Mouse (Mus musculus): ENCODE results near the gene Ranbp17.

The Ranbp17 gene

GRCm38 (mm10) chr11:33399346-33399745, 114.2 kb downstream of the Ranbp17 start:
- no peak for DNase-seq

- no peak for DNase-seq
These were observed 114.8 kb downstream of the Ranbp17 start for GRCm38 (mm10) chr11:33398701-33399100.

- no peak for DNase-seq
These were observed 117.3 kb downstream of the Ranbp17 start for GRCm38 (mm10) chr11:33396275-33396674.

GRCm38 (mm10) chr11:33394093-33394492, 119.5 kb downstream of the Ranbp17 start:
- DNase-seq, result no peak

- no peak for DNase-seq
These were observed 124.9 kb downstream of the Ranbp17 start for GRCm38 (mm10) chr11:33388685-33389084.

- no peak for DNase-seq
These were observed 151.7 kb downstream of the Ranbp17 start for GRCm38 (mm10) chr11:33361867-33362266.

- DNase-seq, result no peak
These were observed 164.3 kb downstream of the Ranbp17 start for GRCm38 (mm10) chr11:33349269-33349668.

GRCm38 (mm10) chr11:33342061-33342460, 171.5 kb downstream of the Ranbp17 start:
- DNase-seq, result no peak

- peak; percentile 3 to 8 for DNase-seq
These were observed 176.9 kb downstream of the Ranbp17 start for GRCm38 (mm10) chr11:33336552-33337121.

- no peak for DNase-seq
These were observed 177.9 kb downstream of the Ranbp17 start for GRCm38 (mm10) chr11:33335616-33336015.

- DNase-seq, result no peak
These were observed 181.4 kb downstream of the Ranbp17 start for GRCm38 (mm10) chr11:33332137-33332536.

GRCm38 (mm10) chr11:33319006-33319611, 194.4 kb downstream of the Ranbp17 start:
- DNase-seq, result no peak

GRCm38 (mm10) chr11:33309566-33309965, 204.0 kb downstream of the Ranbp17 start:
- no peak for DNase-seq

GRCm38 (mm10) chr11:33300859-33301258, 212.7 kb downstream of the Ranbp17 start:
- no peak for DNase-seq

GRCm38 (mm10) chr11:33299371-33299770, 214.2 kb downstream of the Ranbp17 start:
- DNase-seq, result no peak

GRCm38 (mm10) chr11:33297121-33297520, 216.4 kb downstream of the Ranbp17 start:
- no peak for DNase-seq

GRCm38 (mm10) chr11:33295422-33295821, 218.1 kb downstream of the Ranbp17 start:
- DNase-seq, result no peak

- no peak for DNase-seq
These were observed 219.5 kb downstream of the Ranbp17 start for GRCm38 (mm10) chr11:33294063-33294462.

GRCm38 (mm10) chr11:33278571-33278970, 235.0 kb downstream of the Ranbp17 start:
- no peak for DNase-seq

GRCm38 (mm10) chr11:33276637-33277036, 236.9 kb downstream of the Ranbp17 start, which contains the start of gene Gm12117:
TSS of gene Gm12117 (minus strand) at chr11:33276737.
- DNase-seq, result no peak

GRCm38 (mm10) chr11:33274816-33275215, 238.7 kb downstream of the Ranbp17 start:
- DNase-seq, result no peak

GRCm38 (mm10) chr11:33274294-33274693, 239.3 kb downstream of the Ranbp17 start:
- no peak for DNase-seq

- no peak for DNase-seq
These were observed 273.3 kb downstream of the Ranbp17 start for GRCm38 (mm10) chr11:33240295-33240694.

GRCm38 (mm10) chr11:33234134-33234533, 279.4 kb downstream of the Ranbp17 start:
- DNase-seq, result no peak

- DNase-seq, result no peak
These were observed 281.5 kb downstream of the Ranbp17 start for GRCm38 (mm10) chr11:33232056-33232455.

Data from thymus, postnatal 36 days (tissue).